Mouse (Mus musculus) T-cell, adult 2 months (primary cell): ENCODE data around the gene Ehbp1.

ENCODE experiments used
- DNase-seq: peaks from one replicate; pipeline ENCODE4 v3.0.0; 2022; ENCODE audit warnings: low spot score

Gene Ehbp1

DNA sequence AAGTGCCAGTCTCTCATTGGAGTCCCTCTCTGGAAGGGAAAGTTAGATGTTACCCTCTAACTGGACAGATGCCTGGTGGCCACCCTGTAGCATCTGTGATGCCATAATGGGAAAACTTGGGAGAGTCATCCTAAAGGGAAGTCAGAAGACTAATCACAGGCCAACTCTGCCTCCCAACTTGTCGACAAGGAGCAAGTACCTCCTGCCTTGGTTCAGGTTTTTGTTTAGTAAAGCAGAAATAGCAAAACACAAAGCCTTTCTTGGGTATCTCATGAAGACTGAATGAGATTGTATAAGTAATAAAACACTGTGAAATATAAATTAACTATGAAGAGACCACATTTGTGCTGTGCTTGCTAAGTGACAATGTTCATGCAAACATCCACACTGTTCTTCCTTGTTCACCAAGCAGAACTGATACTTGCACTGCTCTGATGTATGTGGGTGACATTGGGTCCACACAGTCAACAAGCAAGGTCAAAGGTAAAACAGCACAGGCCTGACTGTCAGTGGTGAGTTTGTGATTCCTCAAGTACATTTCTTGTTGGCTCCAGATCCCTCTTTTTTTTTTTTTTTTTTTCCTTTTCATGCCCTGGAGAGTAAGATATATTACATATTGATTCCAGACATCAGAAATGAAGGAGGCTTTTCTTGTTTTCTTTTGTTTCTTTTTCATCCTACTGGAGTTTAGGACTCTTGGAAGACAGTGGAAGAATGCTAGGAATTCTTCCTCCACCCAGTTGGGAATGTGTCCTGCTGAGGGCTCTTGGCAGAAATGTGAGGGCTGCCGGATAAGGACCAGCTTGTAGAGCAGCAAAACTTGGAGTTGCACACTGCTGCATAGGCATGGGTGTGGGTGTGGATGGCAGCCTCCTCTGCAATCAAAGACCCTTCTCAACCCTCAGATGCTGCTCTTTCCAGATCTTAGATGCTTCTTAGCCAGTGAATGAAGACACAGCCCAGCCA is at the start of gene Ehbp1:
Gene Ehbp1 (minus strand): TSS at position 51 of the 966 bp plus-strand sequence.
- no peak for DNase-seq

- no peak for DNase-seq
Observed at GRCm38 (mm10) chr11:22387472-22388098, 45.5 kb upstream of the Ehbp1 start.

GRCm38 (mm10) chr11:22383532-22383931 is 41.4 kb upstream of the Ehbp1 start:
- no peak for DNase-seq

- DNase-seq = no peak
Observed at GRCm38 (mm10) chr11:22374811-22375210, 32.7 kb upstream of the Ehbp1 start.

DNA sequence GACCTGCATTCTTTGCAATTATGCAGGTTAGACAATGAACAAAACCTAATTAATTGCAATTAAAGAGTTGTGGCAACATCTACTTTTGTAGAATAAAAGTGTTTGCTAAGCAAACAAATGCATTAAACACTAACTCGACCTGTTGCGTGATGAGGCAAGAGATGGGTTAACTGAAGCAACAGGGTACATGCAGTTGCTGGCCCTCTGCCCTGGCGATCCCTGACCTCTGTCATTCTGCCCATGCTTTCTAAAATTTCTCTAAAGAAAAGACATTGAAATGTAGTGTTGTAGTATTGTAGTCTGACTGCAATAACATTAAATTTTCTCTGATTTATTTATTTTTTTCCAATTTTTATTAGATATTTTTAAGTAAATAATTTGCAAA is 31.2 kb upstream of the Ehbp1 start:
- DNase-seq = no peak

DNA sequence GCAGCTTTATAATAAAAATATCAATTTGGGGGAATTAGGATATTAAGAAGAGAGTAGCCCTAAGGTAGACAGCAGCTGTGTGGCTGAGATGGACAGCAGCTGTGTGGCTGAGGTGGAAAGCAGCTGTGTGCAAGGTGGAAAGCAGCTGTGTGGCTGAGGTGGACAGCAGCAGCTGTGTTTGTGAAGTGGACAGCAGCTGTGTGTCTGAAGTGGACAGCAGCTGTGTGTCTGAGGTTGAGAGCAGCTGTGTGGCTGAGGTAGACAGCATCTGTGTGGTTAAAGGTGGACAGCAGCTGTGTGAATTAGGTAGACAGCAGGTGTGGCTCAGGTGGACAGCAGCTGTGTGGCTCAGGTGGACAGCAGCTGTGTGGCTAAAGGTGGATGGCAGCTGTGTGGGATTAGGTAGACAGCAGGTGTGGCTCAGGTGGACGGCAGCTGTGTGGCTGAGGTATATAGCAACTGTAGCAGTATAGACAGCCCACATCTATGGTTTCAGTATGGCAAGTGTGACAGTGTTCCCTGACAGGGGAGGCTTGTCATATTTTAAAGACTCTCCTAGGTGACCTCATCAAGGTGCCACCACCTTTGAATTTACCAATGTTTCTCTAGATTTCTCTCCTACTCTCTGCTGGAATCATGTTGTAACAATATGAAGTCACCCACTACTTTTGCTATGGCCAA is 30.7 kb upstream of the Ehbp1 start:
- DNase-seq = no peak

DNA sequence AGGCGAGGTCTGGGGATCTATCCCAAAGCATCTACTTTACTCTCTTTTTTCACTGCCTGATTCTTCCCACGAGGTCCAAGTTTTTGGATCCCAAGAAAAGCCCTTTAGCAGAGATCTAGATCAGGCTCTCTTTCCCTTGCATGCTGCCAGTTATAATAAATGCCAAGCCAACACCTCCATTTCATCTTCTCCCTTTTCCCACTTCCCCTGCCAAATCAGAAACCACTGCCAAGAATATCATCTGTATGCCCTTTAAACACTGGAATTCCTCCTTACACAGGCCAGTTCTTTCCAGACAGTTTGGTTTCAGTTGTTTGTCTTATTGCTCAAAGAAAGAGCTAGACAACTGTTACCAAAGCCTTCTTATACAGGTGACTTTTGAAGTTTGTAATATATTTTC is 27.7 kb upstream of the Ehbp1 start:
- no peak for DNase-seq

- DNase-seq = no peak
Observed at GRCm38 (mm10) chr11:22368621-22369020, 26.5 kb upstream of the Ehbp1 start.

DNA sequence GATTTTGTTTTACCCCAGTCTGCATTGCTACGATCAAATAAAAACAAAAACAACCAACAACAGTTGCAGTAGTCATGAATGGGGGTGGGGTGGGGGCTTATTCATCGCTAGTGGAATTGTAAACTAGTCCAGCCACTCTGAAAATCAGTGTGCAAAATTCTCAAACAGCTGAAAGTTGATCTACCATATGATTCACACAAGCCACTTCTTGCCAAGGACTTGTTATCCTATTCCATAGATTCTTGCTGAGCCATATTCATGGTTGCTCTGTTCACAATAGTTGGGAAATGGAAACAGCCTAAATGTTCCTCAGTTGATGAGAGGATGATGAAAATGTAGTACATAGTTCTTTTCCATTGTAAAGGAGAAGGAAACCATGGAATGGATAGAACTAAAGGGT is 24.4 kb upstream of the Ehbp1 start:
- no peak for DNase-seq

DNA sequence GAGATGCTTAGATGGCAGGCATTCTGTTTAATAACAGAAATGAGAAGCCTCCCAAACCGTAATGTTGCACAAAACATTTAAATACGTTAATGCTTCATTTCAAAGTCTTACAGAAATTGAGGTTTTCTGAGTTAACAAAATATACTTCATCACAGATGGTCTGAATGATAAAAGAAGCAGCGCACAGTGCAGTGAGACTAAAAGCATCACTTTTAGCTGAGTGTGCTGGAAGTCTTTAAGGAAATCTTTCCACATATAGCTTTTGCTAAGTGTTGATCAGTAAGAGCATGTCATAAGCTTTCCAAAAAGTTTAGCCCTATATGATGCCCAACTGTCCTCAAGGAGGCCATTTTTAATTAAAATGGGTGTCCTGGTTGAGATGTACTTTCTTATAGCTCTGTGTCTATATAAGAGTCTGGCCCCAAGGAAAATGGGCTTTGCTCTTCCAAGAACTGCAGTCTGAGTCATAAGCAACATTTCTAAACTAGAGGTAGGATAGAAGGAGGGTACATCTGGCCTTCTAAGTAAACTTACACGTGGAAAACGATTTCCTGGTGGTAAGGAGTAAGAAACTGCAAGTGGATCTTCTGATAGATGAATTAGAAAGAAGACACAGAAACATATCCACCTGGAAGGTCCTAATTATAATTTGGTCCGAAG is 12.0 kb upstream of the Ehbp1 start:
- DNase-seq = no peak

GRCm38 (mm10) chr11:22349945-22350344 is 7.9 kb upstream of the Ehbp1 start:
- no peak for DNase-seq

GRCm38 (mm10) chr11:22348536-22348910 is 6.4 kb upstream of the Ehbp1 start:
- no peak for DNase-seq

- DNase-seq = no peak
Observed at GRCm38 (mm10) chr11:22347651-22348535, 5.8 kb upstream of the Ehbp1 start.

DNA sequence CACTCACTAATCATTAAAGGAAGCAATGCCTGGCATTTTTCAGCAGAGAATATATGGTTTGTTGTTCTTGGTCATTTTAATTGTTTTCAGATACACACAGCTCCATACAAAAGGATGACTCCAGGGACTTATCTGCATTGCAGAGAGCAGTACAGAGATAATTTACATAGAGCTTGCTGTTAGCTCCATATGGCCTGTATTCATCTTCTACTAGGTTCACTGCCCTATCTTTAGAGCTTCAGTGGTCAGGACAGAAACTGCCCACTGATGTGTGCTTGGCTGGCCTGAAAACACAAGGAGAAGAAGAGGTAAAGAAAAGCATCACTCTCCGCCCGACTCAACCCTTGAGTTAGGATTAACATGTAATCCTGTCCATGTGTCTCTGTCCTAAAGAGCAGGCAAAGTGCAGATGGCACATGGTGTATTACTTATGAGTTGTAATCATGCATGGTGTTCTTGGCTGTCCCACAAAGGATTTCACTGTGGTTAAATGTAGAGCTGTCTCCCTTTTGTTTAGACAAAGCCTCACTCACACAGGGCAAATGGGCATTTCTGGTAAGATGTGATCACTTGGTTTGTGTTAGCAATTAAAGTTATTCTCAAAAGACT is 14.7 kb downstream of the Ehbp1 start:
- DNase-seq = no peak

DNA sequence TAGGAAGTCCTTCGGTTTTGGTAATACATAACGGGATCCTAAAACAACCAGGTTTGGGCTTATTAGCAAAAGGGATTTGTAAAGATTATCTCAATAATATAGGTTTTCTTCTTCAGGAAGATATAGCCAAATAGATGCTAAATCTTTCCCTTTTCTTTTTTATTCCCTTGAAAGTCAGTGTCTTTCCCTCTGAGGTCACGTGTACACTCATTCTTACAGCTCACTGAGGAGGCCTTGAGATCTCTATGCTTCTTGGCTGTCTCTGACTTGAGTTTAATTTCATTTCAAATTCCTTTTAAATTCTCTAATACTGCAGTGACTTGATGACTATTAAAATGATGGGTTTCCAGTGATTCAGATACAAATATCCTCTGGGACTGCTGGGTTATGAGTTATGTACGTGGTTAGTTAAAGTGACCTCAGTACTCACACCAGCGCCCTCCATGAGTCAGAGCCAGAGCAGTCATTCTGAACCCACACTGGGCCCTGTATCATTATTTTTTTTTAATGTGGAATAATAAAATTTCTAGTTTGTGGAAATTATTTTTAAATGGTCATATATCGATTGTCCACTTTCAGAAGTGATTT is 24.2 kb downstream of the Ehbp1 start:
- DNase-seq = no peak

GRCm38 (mm10) chr11:22315801-22316200 is 26.3 kb downstream of the Ehbp1 start:
- DNase-seq = no peak

GRCm38 (mm10) chr11:22301164-22301563 is 40.9 kb downstream of the Ehbp1 start:
- DNase-seq = no peak

DNA sequence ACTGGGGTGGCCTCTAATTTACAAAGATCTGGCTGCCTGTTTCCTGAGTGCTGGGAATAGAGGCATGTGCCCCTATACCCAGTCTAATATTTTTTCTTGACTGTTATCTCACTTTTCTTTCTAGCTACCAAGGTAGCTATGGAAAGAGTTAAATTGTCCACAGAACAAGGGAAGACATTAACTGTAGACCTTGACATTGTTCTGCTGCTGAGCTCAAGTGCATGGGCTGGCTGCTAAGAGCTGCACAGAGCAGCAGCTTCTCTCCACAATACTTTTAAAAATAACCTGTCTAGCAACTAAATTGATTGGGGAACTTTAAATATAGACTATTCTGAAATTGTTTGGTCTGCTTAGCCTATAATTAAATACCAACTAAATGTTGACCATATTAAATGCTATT is 52.9 kb downstream of the Ehbp1 start:
- no peak for DNase-seq

DNA sequence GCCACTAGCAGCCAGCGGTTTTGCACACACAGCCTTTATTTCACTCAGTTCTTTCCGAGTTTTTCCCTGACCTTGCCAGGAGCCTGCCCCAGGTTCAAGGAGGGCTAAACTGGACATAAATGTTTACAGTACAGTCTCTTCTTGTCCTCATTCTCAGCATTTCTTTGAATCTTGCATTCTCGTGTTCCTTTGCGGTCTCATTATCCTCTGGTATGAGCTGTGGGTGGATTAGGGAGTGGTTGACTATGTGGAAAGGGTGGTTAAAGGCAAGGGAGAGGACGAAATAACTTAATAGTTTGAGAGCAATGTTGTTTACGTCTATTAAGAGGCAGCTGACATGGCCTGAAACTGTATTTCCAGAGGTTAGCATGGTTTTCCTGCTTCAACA is 54.6 kb downstream of the Ehbp1 start:
- no peak for DNase-seq

DNA sequence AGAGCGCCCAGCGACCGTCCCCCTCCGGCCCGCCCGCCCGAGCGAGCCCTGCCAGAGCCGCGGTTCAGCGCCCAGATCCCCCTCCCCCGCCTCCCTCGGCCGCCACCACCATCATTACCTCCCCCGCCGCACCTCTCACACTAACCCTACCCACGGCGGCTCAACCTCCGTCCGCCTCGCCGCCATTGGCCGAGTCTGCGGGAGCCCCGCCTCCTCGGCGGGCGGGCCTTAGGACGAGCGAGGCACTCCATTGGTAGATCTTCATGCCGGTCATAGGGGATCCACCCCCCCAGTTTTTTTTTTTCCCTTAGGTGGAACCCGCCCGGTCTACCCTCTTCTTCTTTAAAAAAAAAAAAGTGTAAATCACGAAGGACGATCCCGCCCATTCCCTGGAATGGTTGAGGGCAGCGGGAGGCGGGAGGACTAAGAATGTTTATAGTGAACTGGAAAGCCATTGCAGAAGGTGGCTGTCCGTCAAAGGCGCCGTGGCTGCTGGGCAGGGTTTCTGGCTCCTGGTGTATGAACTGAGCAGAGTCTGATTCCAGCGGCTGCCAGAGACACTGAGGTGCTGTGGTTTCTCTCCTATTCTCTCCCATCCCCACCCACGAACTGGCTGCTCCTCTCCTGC is 55.1 kb downstream of the Ehbp1 start:
- peak; percentile 91 for DNase-seq
